In the genomic region with DNA sequence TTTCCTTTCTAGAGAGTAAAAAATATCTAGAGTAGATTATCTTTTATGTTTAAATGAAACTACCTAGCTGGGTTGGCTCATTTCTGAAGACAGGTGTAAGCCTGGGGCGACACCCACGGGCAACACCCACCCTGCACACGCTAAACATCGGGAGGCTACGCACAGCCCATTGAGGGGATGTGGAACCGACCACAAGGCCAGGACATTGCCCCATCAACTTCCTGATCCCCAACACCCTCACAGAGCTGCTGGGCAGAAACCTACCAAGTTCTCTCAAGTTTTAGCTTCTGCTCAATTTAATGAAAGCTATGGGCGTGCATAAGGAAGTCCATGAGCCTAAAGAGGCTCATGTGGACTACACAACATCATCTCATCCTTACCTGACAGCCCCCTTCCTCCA, we compare ENCODE assay signal across 8 mouse cellular contexts.
"Had no signal": no experiment of that assay in that cellular context is flagged by ENCODE, and none has a peak within 500 bp of the region (broad histone marks: within the 10 kb centered on the region; RNA-seq: fewer than 3 reads in every experiment).

No protein-coding gene starts in this region.

- ATAC-seq: inflammation-experienced regulatory T-cells, adult 6 months; intestine, postnatal 0 days had no signal

- DNase-seq: kidney, postnatal 14 days; lung, postnatal 14 days; midbrain, embryonic 14.5 days; right cerebral cortex, postnatal 14 days; thymus, adult 2 months; thymus, postnatal 25 days had no signal
